Mouse (Mus musculus) brain, embryonic 14.5 days (tissue): ENCODE data around the gene Mlh3.

Source experiments
- CTCF ChIP-seq: fragments of 200-500 bp; IDR thresholded peaks from 2 replicates; pipeline ENCODE4 v1.5.1; 2012; ENCODE audit warnings: inconsistent platforms, mild to moderate bottlenecking, moderate library complexity, borderline replicate concordance; ENCODE audit not compliant: insufficient read depth, insufficient read length; ENCODE audit errors: extremely low read depth
- POLR2A ChIP-seq: fragments of 200-500 bp; IDR thresholded peaks from 2 replicates; pipeline ENCODE4 v1.6.1; 2012; ENCODE audit warnings: mild to moderate bottlenecking, inconsistent platforms, borderline replicate concordance; ENCODE audit not compliant: poor library complexity, insufficient read depth, insufficient read length, severe bottlenecking; ENCODE audit errors: extremely low read depth

GRCm38 (mm10) chr12:85256074-85256751, 14.2 kb downstream of the Mlh3 start:
- TF ChIP-seq CTCF (no peak), POLR2A (no peak)
